In genomic region chr2:163054335-163054840, GRCm38 (mm10) we compare ENCODE assay signal across 8 mouse cellular contexts. TPM values are rescaled to one million over a fixed set of nuclear protein-coding genes. Genes with fewer than 3 reads are reported as not detected.
A peak's percentile ranks its signal among the peaks of the same experiment; 100 is the strongest.
DNase-seq lines count a peak whose midpoint lies in the region; ATAC-seq lines count a peak whose summit lies in the region.

Mybl2 (plus strand) TSS chr2:163054687.

- no peaks in the 10 kb centered on the region for H3K27me3 ChIP-seq in forebrain, embryonic 14.5 days (replicated peaks; ENCODE audit: control insufficient read depth, insufficient read depth, low read length)
- peaks cover 15% of the 10 kb centered on the region for H3K27me3 ChIP-seq in neural tube, embryonic 15.5 days (replicated peaks)

- peak within 1 kb of the TSS; percentile 56 for H3K4me3 ChIP-seq in forebrain, embryonic 14.5 days (ENCODE audit: low read depth, low read length)
- H3K4me3 ChIP-seq in neural tube, embryonic 15.5 days (replicated peaks): peak within 1 kb of the TSS; percentile 61

- under 1% methylated on average over 48 of the region's 48 CpGs for WGBS in forebrain, embryonic 14.5 days
- WGBS in neural tube, embryonic 15.5 days: under 1% methylated on average over 48 of the region's 48 CpGs

- ATAC-seq in forebrain, embryonic 14.5 days: peak; percentile 100
- ATAC-seq in neural tube, embryonic 15.5 days (ENCODE audit: low FRiP score): peak; percentile 99

- H3K4me2 ChIP-seq in forebrain, embryonic 14.5 days (ENCODE audit: low read length): peak within 1 kb of the TSS; percentile 99
- peak within 1 kb of the TSS; percentile 100 for H3K4me2 ChIP-seq in neural tube, embryonic 15.5 days

- no peak within 1 kb of the TSS for H3K27ac ChIP-seq in forebrain, embryonic 14.5 days (ENCODE audit: low read depth, low read length)
- no peak within 1 kb of the TSS for H3K27ac ChIP-seq in neural tube, embryonic 15.5 days (replicated peaks)

- peak within 1 kb of the TSS; percentile 68 for H3K9ac ChIP-seq in forebrain, embryonic 14.5 days (ENCODE audit: low read length)
- peak within 1 kb of the TSS; percentile 32; the same call in 1 of the 2 replicates for H3K9ac ChIP-seq in neural tube, embryonic 15.5 days (replicated peaks)

- DNase-seq in ES-CJ7 (ENCODE audit: low read depth, low spot score): peak; percentile 96
- DNase-seq in cerebellum, adult 11 months: peak; percentile 43
- DNase-seq in forebrain, embryonic 14.5 days (ENCODE audit: low spot score): peak; percentile 98
- peak; percentile 92 to 94 for DNase-seq in heart, postnatal 14 days
- DNase-seq in layer of hippocampus, adult 11-12 months (ENCODE audit: low spot score): peak; percentile 84
- peak; percentile 95 to 97 for DNase-seq in lung, adult 18-20 months
- peak; percentile 92 for DNase-seq in testis, postnatal 14 days (ENCODE audit: low spot score)

- H3K9me3 ChIP-seq in forebrain, embryonic 14.5 days (replicated peaks; ENCODE audit: control insufficient read depth, low read length): no peaks in the 10 kb centered on the region
- no peaks in the 10 kb centered on the region for H3K9me3 ChIP-seq in neural tube, embryonic 15.5 days (replicated peaks)

- H3K4me1 ChIP-seq in forebrain, embryonic 14.5 days (ENCODE audit: control insufficient read depth, insufficient read depth, low read length): peaks cover 16% of the 10 kb centered on the region
- H3K4me1 ChIP-seq in neural tube, embryonic 15.5 days: peaks cover 19% of the 10 kb centered on the region

- intact Hi-C loops in heart, postnatal 14 days (cut with DNase I): no loop called here

- H3K36me3 ChIP-seq in forebrain, embryonic 14.5 days (ENCODE audit: control insufficient read depth, insufficient read depth, low read length): no peaks in the 10 kb centered on the region
- H3K36me3 ChIP-seq in neural tube, embryonic 15.5 days: no peaks in the 10 kb centered on the region

RNA-seq across cellular contexts. Expression of gene Mybl2, which starts in this region (rescaled TPM):
- 8.4 and 10.5 TPM in 2 replicates for polyA plus RNA-seq in forebrain, embryonic 14.5 days (2014; fragmentation: Nextera tagmentation; extraction: Ambion mirVana)
- total RNA-seq in heart, postnatal 14 days (2021): 1 to 10 TPM; 1.7 to 2.3 TPM
- polyA plus RNA-seq in neural tube, embryonic 15.5 days (2015; fragmentation: Nextera tagmentation; extraction: Ambion mirVana): 2.8 and 9.3 TPM in 2 replicates

Comparison
In these comparisons a context has a peak if more than half of its experiments do, and no peak if none do; other contexts are left out.
1. DNase-seq: peak in every context shown above with its lines; median percentile 98 in forebrain, embryonic 14.5 days; 96 in ES-CJ7; 96 in lung, adult 18-20 months; 93 in heart, postnatal 14 days; 92 in testis, postnatal 14 days; 84 in layer of hippocampus, adult 11-12 months; 43 in cerebellum, adult 11 months.